Mouse (Mus musculus) small intestine, adult 2 months (tissue): ENCODE data around the gene Slc25a1.

ENCODE experiments used
- CTCF ChIP-seq: fragments of 200-500 bp; IDR thresholded peaks from 2 replicates; pipeline ENCODE4 v1.5.1; 2012; ENCODE audit warnings: low read depth, mild to moderate bottlenecking, control low read depth, inconsistent platforms, low read length, moderate library complexity, mixed read lengths; ENCODE audit not compliant: insufficient replicate concordance, insufficient read length; ENCODE audit errors: extremely low read depth
- POLR2A ChIP-seq: fragments of 200-500 bp; IDR thresholded peaks from 2 replicates; pipeline ENCODE4 v1.6.1; 2012; ENCODE audit warnings: low read depth, mild to moderate bottlenecking, control low read depth, inconsistent platforms, low read length, moderate library complexity

DNA sequence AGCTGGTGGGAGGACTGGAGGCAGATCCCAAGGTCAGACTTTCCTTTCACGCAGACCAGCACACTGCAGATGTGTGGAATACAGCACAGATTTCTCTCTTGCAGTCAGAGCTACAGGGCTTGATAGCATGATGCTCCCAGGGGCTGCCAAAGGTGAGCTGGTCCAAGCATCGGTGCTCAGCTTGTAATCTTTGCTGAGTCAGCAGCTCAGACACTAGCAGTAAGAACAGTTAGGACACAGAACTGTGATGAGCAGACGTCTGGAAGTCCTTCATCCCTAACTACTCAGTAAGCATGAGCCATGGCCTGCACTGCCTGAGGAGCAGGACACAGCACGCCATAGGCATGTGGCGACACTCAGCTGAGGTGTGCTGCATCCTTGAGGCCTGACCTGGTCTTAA, 43.8 kb upstream of the Slc25a1 start:
- TF ChIP-seq CTCF, result no peak
- no peak for TF ChIP-seq POLR2A
